Comparison of ENCODE assay signal across 9 mouse cellular contexts in the genomic region with DNA sequence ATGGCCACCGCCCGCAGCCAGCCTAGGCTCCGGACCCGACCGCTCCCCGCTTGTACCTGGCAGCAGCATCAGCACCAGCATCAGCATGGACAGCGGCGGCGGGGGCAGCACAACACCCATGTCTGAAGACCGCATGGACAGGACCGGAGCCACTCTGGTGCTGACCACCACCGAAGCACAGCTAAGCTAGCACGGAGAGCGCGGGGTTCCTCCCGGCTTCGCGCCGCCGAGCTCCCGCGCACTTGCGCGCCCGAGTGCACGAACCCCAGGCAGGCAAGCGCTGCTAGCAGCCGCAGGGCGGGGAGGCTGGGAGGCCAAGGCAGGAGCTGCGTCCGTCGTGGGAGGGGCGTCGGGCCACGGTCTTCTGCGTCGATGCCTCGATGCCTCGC. TPM values are rescaled to one million over a fixed set of nuclear protein-coding genes. Genes with fewer than 3 reads are reported as not detected.
DNase-seq lines count a peak whose midpoint lies in the region; ATAC-seq and TF ChIP-seq lines count a peak whose summit lies in the region.
"Had no signal": no experiment of that assay in that cellular context is flagged by ENCODE, and none has a peak within 500 bp of the region (broad histone marks: within the 10 kb centered on the region; RNA-seq: fewer than 3 reads in every experiment).

Gene Chrna3, minus strand, starts transcription at position 288 of the 389 bp plus-strand sequence.

- H3K27me3 ChIP-seq in hindbrain, embryonic 14.5 days (ENCODE audit: control insufficient read depth, insufficient read depth, low read length): peaks cover 18% of the 10 kb centered on the region
- H3K27me3 ChIP-seq in midbrain, postnatal 0 days (ENCODE audit: insufficient read depth, low read length): peaks cover 9% of the 10 kb centered on the region; the same call in 1 of the 2 replicates

- ATAC-seq in hindbrain, embryonic 14.5 days (ENCODE audit: low FRiP score): peak; percentile 72
- peak; percentile 64 for ATAC-seq in midbrain, postnatal 0 days (ENCODE audit: low FRiP score)

- peak within 1 kb of the TSS; percentile 76 for H3K9ac ChIP-seq in hindbrain, embryonic 14.5 days
- peak within 1 kb of the TSS; percentile 66 for H3K9ac ChIP-seq in midbrain, postnatal 0 days (replicated peaks; ENCODE audit: low read length, poor library complexity, severe bottlenecking)

- DNase-seq in cerebellum, adult 8-10 months: peak; percentile 14
- DNase-seq in cerebellum, adult 11 months: no peak
- peak; percentile 35 for DNase-seq in right cerebral cortex, postnatal 4 days
- DNase-seq in right cerebral cortex, adult 18-20 months: no peak
- peak; percentile 44 for DNase-seq in hindbrain, embryonic 14.5 days (ENCODE audit: low spot score)
- DNase-seq in midbrain, postnatal 0 days (ENCODE audit: low spot score): peak; percentile 48
- no peak for DNase-seq in c-Kit-positive CD71-positive TER-119-positive erythroid progenitor cells, embryonic 14.5 days (ENCODE audit: low spot score)
- DNase-seq in left cerebral cortex, adult 9 months (ENCODE audit: low spot score in 2 of 2): no peak

- no peak for TF ChIP-seq CTCF in midbrain, postnatal 0 days (IDR thresholded peaks at IDR 0.05)

- H3K27ac ChIP-seq in hindbrain, embryonic 14.5 days: peak within 1 kb of the TSS; percentile 68
- H3K27ac ChIP-seq in midbrain, postnatal 0 days (ENCODE audit: low read depth, low read length): peak within 1 kb of the TSS; percentile 48; the same call in 1 of the 2 replicates

- H3K9me3 ChIP-seq in hindbrain, embryonic 14.5 days (ENCODE audit: control insufficient read depth, low read length): no peaks in the 10 kb centered on the region
- no peaks in the 10 kb centered on the region for H3K9me3 ChIP-seq in midbrain, postnatal 0 days (ENCODE audit: low read length)

- peak within 1 kb of the TSS; percentile 66 for H3K4me2 ChIP-seq in hindbrain, embryonic 14.5 days (replicated peaks)
- peak within 1 kb of the TSS; percentile 82 for H3K4me2 ChIP-seq in midbrain, postnatal 0 days (ENCODE audit: low read depth, low read length, poor library complexity, severe bottlenecking)

- H3K4me1 ChIP-seq in hindbrain, embryonic 14.5 days (replicated peaks; ENCODE audit: control insufficient read depth, insufficient read depth, low read length): no peaks in the 10 kb centered on the region; the same call in 1 of the 2 replicates
- H3K4me1 ChIP-seq in midbrain, postnatal 0 days (ENCODE audit: insufficient read depth, low read length): no peaks in the 10 kb centered on the region

- peak within 1 kb of the TSS; percentile 47 for H3K4me3 ChIP-seq in hindbrain, embryonic 14.5 days (replicated peaks; ENCODE audit: low read length)
- peak within 1 kb of the TSS; percentile 53 for H3K4me3 ChIP-seq in midbrain, postnatal 0 days (ENCODE audit: low read depth, low read length)
- H3K4me3 ChIP-seq: erythroblast, embryonic 14.5 days had no signal

- WGBS in hindbrain, embryonic 14.5 days: 0% methylated on average over 39 of the region's 39 CpGs
- WGBS in midbrain, postnatal 0 days: under 1% methylated on average over 39 of the region's 39 CpGs

- H3K36me3 ChIP-seq in hindbrain, embryonic 14.5 days (replicated peaks; ENCODE audit: control insufficient read depth, insufficient read depth): no peaks in the 10 kb centered on the region
- H3K36me3 ChIP-seq in midbrain, postnatal 0 days (ENCODE audit: insufficient read depth, low read length): no peaks in the 10 kb centered on the region

RNA-seq across cellular contexts. Expression of gene Chrna3, which starts in this region (rescaled TPM):
- 21.2 and 23.4 TPM in 2 replicates for polyA plus RNA-seq in hindbrain, embryonic 14.5 days (2014; fragmentation: Nextera tagmentation; extraction: Ambion mirVana)
- 9.6 and 12.1 TPM in 2 replicates for total RNA-seq in midbrain, postnatal 0 days (2014; rRNA removed)
- polyA plus RNA-seq in midbrain, postnatal 0 days (2015; fragmentation: Nextera tagmentation; extraction: Ambion mirVana): 15.8 and 16.5 TPM in 2 replicates
- polyA plus RNA-seq: erythroblast, embryonic 14.5 days had no signal

Comparison
In these comparisons a context has a peak if more than half of its experiments do, and no peak if none do; other contexts are left out.
1. DNase-seq: peak in cerebellum, adult 8-10 months (single experiment), right cerebral cortex, postnatal 4 days (single experiment), hindbrain, embryonic 14.5 days (single experiment) and midbrain, postnatal 0 days (single experiment); none in cerebellum, adult 11 months (single experiment), right cerebral cortex, adult 18-20 months (single experiment), c-Kit-positive CD71-positive TER-119-positive erythroid progenitor cells, embryonic 14.5 days (single experiment) and left cerebral cortex, adult 9 months (0 of 2).